Mouse (Mus musculus): Measurements from ENCODE around the gene Caskin1. TPM values are rescaled to one million over a fixed set of nuclear protein-coding genes. Genes with fewer than 3 reads are reported as not detected.

The Caskin1 gene
- polyA plus RNA-seq, 1 experiment from 2014 or later = 4.3 TPM

- H3K9me3 ChIP-seq = no peaks in the 10 kb centered on the region
- 72% methylated on average over 5 of the region's 5 CpGs for WGBS
- no peak overlapping the region for H3K27ac ChIP-seq
- DNase-seq (ENCODE audit: extremely low spot score, low spot score) = no peak
- no peaks in the 10 kb centered on the region for H3K27me3 ChIP-seq (ENCODE audit: poor library complexity, severe bottlenecking)
- H3K4me1 ChIP-seq = no peaks in the 10 kb centered on the region
- H3K4me3 ChIP-seq = no peak overlapping the region
- H3K36me3 ChIP-seq (replicated peaks) = peaks cover 100% of the 10 kb centered on the region
These were observed 25.2 kb downstream of the Caskin1 start for GRCm38 (mm10) chr17:24513609-24514008.

- H3K4me3 ChIP-seq = no peak overlapping the region
- no peaks in the 10 kb centered on the region for H3K9me3 ChIP-seq
- H3K27ac ChIP-seq = 0 out of 2 replicates have a peak overlapping the region, but pooled peaks have one; percentile 51
- WGBS = 91% methylated on average over 24 of the region's 24 CpGs
- peaks cover 99% of the 10 kb centered on the region for H3K36me3 ChIP-seq (replicated peaks)
- H3K4me1 ChIP-seq = no peaks in the 10 kb centered on the region
- DNase-seq (ENCODE audit: extremely low spot score, low spot score) = no peak
- no peaks in the 10 kb centered on the region for H3K27me3 ChIP-seq (ENCODE audit: poor library complexity, severe bottlenecking)
These were observed 26.2 kb downstream of the Caskin1 start for GRCm38 (mm10) chr17:24514270-24515257.

- H3K36me3 ChIP-seq (replicated peaks) = peaks cover 86% of the 10 kb centered on the region
- no peak overlapping the region for H3K4me3 ChIP-seq
- DNase-seq (ENCODE audit: extremely low spot score, low spot score) = no peak
- no peaks in the 10 kb centered on the region for H3K9me3 ChIP-seq
- 90% methylated on average over 4 of the region's 4 CpGs for WGBS
- no peak overlapping the region for H3K27ac ChIP-seq
- no peaks in the 10 kb centered on the region for H3K27me3 ChIP-seq (ENCODE audit: poor library complexity, severe bottlenecking)
- H3K4me1 ChIP-seq = 0 out of 2 replicates have a peak, but pooled peaks cover 5% of the 10 kb centered on the region
These were observed 32.0 kb downstream of the Caskin1 start for GRCm38 (mm10) chr17:24520450-24520849.

- Histone ChIP-seq H3K4me3 (no peak overlapping the region), H3K36me3 (replicated peaks) (peaks cover 59% of the 10 kb centered on the region), H3K27ac (no peak overlapping the region), H3K4me1 (peaks cover 32% of the 10 kb centered on the region), H3K9me3 (no peaks in the 10 kb centered on the region), H3K27me3 (ENCODE audit: poor library complexity, severe bottlenecking) (no peaks in the 10 kb centered on the region)
- 92% methylated on average over 2 of the region's 2 CpGs for WGBS
- no peak for DNase-seq (ENCODE audit: extremely low spot score, low spot score)
These were observed 36.3 kb downstream of the Caskin1 start for GRCm38 (mm10) chr17:24524734-24525133.

GRCm38 (mm10) chr17:24527315-24527714 lies 38.9 kb downstream of the Caskin1 start:
- Histone ChIP-seq H3K36me3 (replicated peaks) (peaks cover 56% of the 10 kb centered on the region), H3K27me3 (ENCODE audit: poor library complexity, severe bottlenecking) (no peaks in the 10 kb centered on the region), H3K9me3 (no peaks in the 10 kb centered on the region), H3K4me3 (peak overlapping the region; percentile 83), H3K4me1 (peaks cover 58% of the 10 kb centered on the region), H3K27ac (peak overlapping the region; percentile 92)
- DNase-seq (ENCODE audit: extremely low spot score, low spot score) = no peak
- WGBS = under 1% methylated on average over 19 of the region's 19 CpGs

- WGBS = under 1% methylated on average over 40 of the region's 40 CpGs
- H3K9me3 ChIP-seq = no peaks in the 10 kb centered on the region
These were observed 39.5 kb downstream of the Caskin1 start, which contains the start of gene Traf7 for GRCm38 (mm10) chr17:24527723-24528559. Gene Traf7, minus strand, starts transcription at chr17:24527938.

GRCm38 (mm10) chr17:24528560-24528918 lies 40.1 kb downstream of the Caskin1 start:
- Histone ChIP-seq H3K4me3 (peak overlapping the region; percentile 83), H3K27me3 (ENCODE audit: poor library complexity, severe bottlenecking) (no peaks in the 10 kb centered on the region), H3K27ac (peak overlapping the region; percentile 92), H3K9me3 (no peaks in the 10 kb centered on the region), H3K4me1 (peaks cover 70% of the 10 kb centered on the region), H3K36me3 (replicated peaks) (peaks cover 46% of the 10 kb centered on the region)
- WGBS = under 1% methylated on average over 8 of the region's 8 CpGs
- no peak for DNase-seq (ENCODE audit: extremely low spot score, low spot score)

More at GRCm38 (mm10) chr17:24527723-24528559, 39.5 kb downstream of the Caskin1 start, which contains the start of gene Traf7:
- DNase-seq (ENCODE audit: extremely low spot score, low spot score) = peak; percentile 92
- H3K27ac ChIP-seq = peak within 1 kb of the TSS; percentile 92
- no peaks in the 10 kb centered on the region for H3K27me3 ChIP-seq (ENCODE audit: poor library complexity, severe bottlenecking)
- peaks cover 52% of the 10 kb centered on the region for H3K36me3 ChIP-seq (replicated peaks)
- peak within 1 kb of the TSS; percentile 83 for H3K4me3 ChIP-seq
- H3K4me1 ChIP-seq = peaks cover 64% of the 10 kb centered on the region

GRCm38 (mm10) chr17:24529007-24529451 lies 40.6 kb downstream of the Caskin1 start:
- H3K4me1 ChIP-seq = peaks cover 73% of the 10 kb centered on the region

GRCm38 (mm10) chr17:24529883-24530282 lies 41.5 kb downstream of the Caskin1 start:
- 23% methylated on average over 5 of the region's 5 CpGs for WGBS
- peak; percentile 20 for DNase-seq (ENCODE audit: extremely low spot score, low spot score)
- Histone ChIP-seq H3K36me3 (replicated peaks) (peaks cover 39% of the 10 kb centered on the region), H3K9me3 (no peaks in the 10 kb centered on the region), H3K27ac (peak overlapping the region; percentile 92), H3K27me3 (ENCODE audit: poor library complexity, severe bottlenecking) (no peaks in the 10 kb centered on the region), H3K4me3 (peak overlapping the region; percentile 83), H3K4me1 (peaks cover 73% of the 10 kb centered on the region)

More at GRCm38 (mm10) chr17:24529007-24529451, 40.6 kb downstream of the Caskin1 start:
- WGBS = under 1% methylated on average over 4 of the region's 4 CpGs
- DNase-seq (ENCODE audit: extremely low spot score, low spot score) = peak; percentile 77
- peak overlapping the region; percentile 92 for H3K27ac ChIP-seq
- H3K27me3 ChIP-seq (ENCODE audit: poor library complexity, severe bottlenecking) = no peaks in the 10 kb centered on the region
- H3K36me3 ChIP-seq (replicated peaks) = peaks cover 46% of the 10 kb centered on the region
- H3K4me3 ChIP-seq = peak overlapping the region; percentile 83
- no peaks in the 10 kb centered on the region for H3K9me3 ChIP-seq

GRCm38 (mm10) chr17:24530361-24531050 lies 42.1 kb downstream of the Caskin1 start:
- WGBS = 31% methylated on average over 8 of the region's 8 CpGs
- H3K4me3 ChIP-seq = peak overlapping the region; percentile 83
- no peak for DNase-seq (ENCODE audit: extremely low spot score, low spot score)
- peak overlapping the region; percentile 92 for H3K27ac ChIP-seq
- H3K36me3 ChIP-seq (replicated peaks) = peaks cover 33% of the 10 kb centered on the region
- H3K4me1 ChIP-seq = peaks cover 68% of the 10 kb centered on the region
- no peaks in the 10 kb centered on the region for H3K9me3 ChIP-seq
- no peaks in the 10 kb centered on the region for H3K27me3 ChIP-seq (ENCODE audit: poor library complexity, severe bottlenecking)

GRCm38 (mm10) chr17:24531064-24531463 lies 42.7 kb downstream of the Caskin1 start:
- Histone ChIP-seq H3K27ac (no peak overlapping the region), H3K27me3 (ENCODE audit: poor library complexity, severe bottlenecking) (no peaks in the 10 kb centered on the region), H3K9me3 (no peaks in the 10 kb centered on the region), H3K4me3 (peak overlapping the region; percentile 19; the same call in 1 of the 2 replicates), H3K36me3 (replicated peaks) (peaks cover 31% of the 10 kb centered on the region), H3K4me1 (peaks cover 63% of the 10 kb centered on the region)
- WGBS = 70% methylated on average over 3 of the region's 3 CpGs
- no peak for DNase-seq (ENCODE audit: extremely low spot score, low spot score)

- H3K9me3 ChIP-seq = no peaks in the 10 kb centered on the region
- 85% methylated on average over 7 of the region's 7 CpGs for WGBS
- no peaks in the 10 kb centered on the region for H3K27me3 ChIP-seq (ENCODE audit: poor library complexity, severe bottlenecking)
- H3K4me3 ChIP-seq = peak overlapping the region; percentile 55; the same call in 1 of the 2 replicates
- no peak overlapping the region for H3K27ac ChIP-seq
- H3K36me3 ChIP-seq (replicated peaks) = peaks cover 31% of the 10 kb centered on the region
- DNase-seq (ENCODE audit: extremely low spot score, low spot score) = no peak
- peaks cover 53% of the 10 kb centered on the region for H3K4me1 ChIP-seq
These were observed 43.6 kb downstream of the Caskin1 start for GRCm38 (mm10) chr17:24532045-24532444.

Data from forebrain, embryonic 10.5 days (tissue).